ENCODE assay signal across 8 mouse cellular contexts in the genomic region with DNA sequence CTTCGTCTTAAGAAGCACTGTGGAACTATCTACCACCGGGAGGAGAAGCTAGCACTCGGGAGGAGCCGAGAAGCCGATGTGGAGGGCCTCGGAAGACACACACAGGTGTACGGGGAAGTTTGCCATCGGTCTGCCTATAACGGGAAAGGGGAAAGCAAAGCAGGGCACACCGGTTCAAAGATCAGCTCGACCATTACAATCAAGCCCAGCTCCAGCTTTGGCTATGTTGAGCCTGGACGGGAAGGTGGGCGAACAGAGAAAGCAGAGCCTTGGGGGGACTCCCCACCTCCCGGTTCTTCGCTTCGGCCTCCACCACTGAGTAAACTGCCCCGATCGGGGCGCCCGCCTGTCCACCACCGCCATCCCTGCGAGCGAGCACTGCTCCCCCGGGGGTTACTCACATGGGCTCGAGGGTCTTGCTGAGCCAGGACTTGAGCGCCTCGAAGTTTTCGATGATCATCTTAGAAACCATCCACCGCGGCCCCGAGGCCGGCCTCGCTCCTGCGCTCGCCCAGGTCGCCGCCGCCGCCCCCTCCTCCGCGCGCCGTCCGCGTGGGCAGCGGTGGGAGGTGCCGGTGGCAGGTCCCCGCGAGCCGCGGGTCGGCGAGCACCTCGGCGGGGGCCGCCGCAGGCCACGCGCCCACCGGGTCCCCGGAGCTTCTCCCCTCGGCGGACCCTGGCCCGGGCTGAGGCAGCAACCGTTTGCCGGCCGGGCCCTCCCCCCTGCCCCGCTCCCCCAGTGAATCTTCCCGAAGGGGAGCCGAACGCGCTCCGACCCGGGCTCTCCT. TPM values are rescaled to one million over a fixed set of nuclear protein-coding genes. Genes with fewer than 3 reads are reported as not detected.
DNase-seq lines count a peak whose midpoint lies in the region; ATAC-seq and TF ChIP-seq lines count a peak whose summit lies in the region.

No protein-coding gene starts in this region.

- peak overlapping the region; percentile 98 for H3K9ac ChIP-seq in forebrain, embryonic 11.5 days (ENCODE audit: low read length)
- H3K9ac ChIP-seq in limb, embryonic 14.5 days (ENCODE audit: low read depth, low read length, severe bottlenecking), result peak overlapping the region; percentile 99
- H3K9ac ChIP-seq in midbrain, embryonic 13.5 days (replicated peaks), result peak overlapping the region; percentile 98

- no peak for TF ChIP-seq CTCF in thymus, adult 2 months (IDR thresholded peaks at IDR 0.05; ENCODE audit: borderline replicate concordance, control insufficient read depth, extremely low read depth, insufficient read depth, low read length, poor library complexity)

- DNase-seq in lung, adult 18-20 months, result peak; percentile 15 to 20
- no peak for DNase-seq in lung, postnatal 4 days
- DNase-seq in adrenal gland, postnatal 36 days, result peak; percentile 50 to 61
- DNase-seq in forebrain, embryonic 11.5 days (ENCODE audit: low spot score), result peak; percentile 74
- DNase-seq in induced T-regulatory cell, adult 2 months (ENCODE audit: low read depth), result peak; percentile 65
- no peak for DNase-seq in limb, embryonic 14.5 days (ENCODE audit: low spot score)
- peak; percentile 44 for DNase-seq in thymus, adult 2 months

- H3K4me1 ChIP-seq in forebrain, embryonic 11.5 days (replicated peaks; ENCODE audit: control insufficient read depth, insufficient read depth, low read length), result peaks cover 7% of the 10 kb centered on the region
- peaks cover 14% of the 10 kb centered on the region for H3K4me1 ChIP-seq in limb, embryonic 14.5 days (ENCODE audit: control insufficient read depth, insufficient read depth, low read length)
- peaks cover 33% of the 10 kb centered on the region for H3K4me1 ChIP-seq in midbrain, embryonic 13.5 days (replicated peaks)
- peaks cover 5% of the 10 kb centered on the region for H3K4me1 ChIP-seq in thymus, adult 2 months (replicated peaks; ENCODE audit: control insufficient read depth, insufficient read depth, low read length)

- H3K4me2 ChIP-seq in forebrain, embryonic 11.5 days (ENCODE audit: low read depth, low read length, severe bottlenecking), result peak overlapping the region; percentile 67
- H3K4me2 ChIP-seq in limb, embryonic 14.5 days (replicated peaks; ENCODE audit: low read depth, low read length, severe bottlenecking), result peak overlapping the region; percentile 84
- H3K4me2 ChIP-seq in midbrain, embryonic 13.5 days (replicated peaks), result peak overlapping the region; percentile 84

- ATAC-seq in forebrain, embryonic 11.5 days (replicated peaks; ENCODE audit: low FRiP score), result peak; percentile 84
- ATAC-seq in limb, embryonic 14.5 days (ENCODE audit: low FRiP score, low read depth), result peak; percentile 78
- peak; percentile 88 for ATAC-seq in midbrain, embryonic 13.5 days

- H3K4me3 ChIP-seq in forebrain, embryonic 11.5 days (ENCODE audit: low read depth, low read length), result peak overlapping the region; percentile 97
- H3K4me3 ChIP-seq in limb, embryonic 14.5 days (replicated peaks; ENCODE audit: low read length), result peak overlapping the region; percentile 96
- H3K4me3 ChIP-seq in midbrain, embryonic 13.5 days (replicated peaks), result peak overlapping the region; percentile 97
- peak overlapping the region; percentile 98 for H3K4me3 ChIP-seq in thymus, adult 2 months (ENCODE audit: control insufficient read depth, insufficient read depth, low read length)

- TF ChIP-seq POLR2A in limb, embryonic 14.5 days (IDR thresholded peaks at IDR 0.05; ENCODE audit: borderline replicate concordance, extremely low read depth, insufficient read depth, insufficient read length), result no peak
- TF ChIP-seq POLR2A in thymus, adult 2 months (IDR thresholded peaks at IDR 0.05; ENCODE audit: control insufficient read depth, extremely low read depth, insufficient read depth, low read length, poor library complexity), result no peak

- peak overlapping the region; percentile 88 for H3K27ac ChIP-seq in forebrain, embryonic 11.5 days (ENCODE audit: low read depth, low read length)
- peak overlapping the region; percentile 92 for H3K27ac ChIP-seq in limb, embryonic 14.5 days (replicated peaks; ENCODE audit: low read depth, low read length)
- H3K27ac ChIP-seq in midbrain, embryonic 13.5 days, result peak overlapping the region; percentile 96
- peak overlapping the region; percentile 70; the same call in 1 of the 2 replicates for H3K27ac ChIP-seq in thymus, adult 2 months (ENCODE audit: control insufficient read depth, insufficient read depth, low read length)

- H3K36me3 ChIP-seq in forebrain, embryonic 11.5 days (ENCODE audit: control insufficient read depth, insufficient read depth, low read length), result no peaks in the 10 kb centered on the region
- no peaks in the 10 kb centered on the region for H3K36me3 ChIP-seq in limb, embryonic 14.5 days (ENCODE audit: control insufficient read depth, insufficient read depth, low read length)
- no peaks in the 10 kb centered on the region for H3K36me3 ChIP-seq in midbrain, embryonic 13.5 days
- H3K36me3 ChIP-seq in thymus, adult 2 months (ENCODE audit: control insufficient read depth, insufficient read depth, low read length), result no peaks in the 10 kb centered on the region

- under 1% methylated on average over 72 of the region's 74 CpGs for WGBS in forebrain, embryonic 11.5 days
- 4% methylated on average over 72 of the region's 74 CpGs for WGBS in limb, embryonic 14.5 days
- under 1% methylated on average over 56 of the region's 74 CpGs for WGBS in midbrain, embryonic 13.5 days
- WGBS in thymus, adult 2 months, result under 1% methylated on average over 74 of the region's 74 CpGs

- H3K9me3 ChIP-seq in forebrain, embryonic 11.5 days (ENCODE audit: control insufficient read depth, low read length), result no peaks in the 10 kb centered on the region
- H3K9me3 ChIP-seq in limb, embryonic 14.5 days (ENCODE audit: control insufficient read depth, low read length), result no peaks in the 10 kb centered on the region
- no peaks in the 10 kb centered on the region for H3K9me3 ChIP-seq in midbrain, embryonic 13.5 days

- no peaks in the 10 kb centered on the region for H3K27me3 ChIP-seq in forebrain, embryonic 11.5 days (ENCODE audit: control insufficient read depth, insufficient read depth, low read length)
- H3K27me3 ChIP-seq in limb, embryonic 14.5 days (ENCODE audit: control insufficient read depth, insufficient read depth, low read length), result no peaks in the 10 kb centered on the region
- H3K27me3 ChIP-seq in midbrain, embryonic 13.5 days, result no peaks in the 10 kb centered on the region
- H3K27me3 ChIP-seq in thymus, adult 2 months (ENCODE audit: control insufficient read depth, insufficient read depth, low read length), result no peaks in the 10 kb centered on the region

RNA-seq across cellular contexts. Expression of gene Rbm26, which starts 0.6 kb away (rescaled TPM):
- 10 to 100 TPM; 39.0 to 48.7 TPM for total RNA-seq in adrenal gland, postnatal 36 days (2021)
- polyA plus RNA-seq in forebrain, embryonic 11.5 days (2014; fragmentation: Nextera tagmentation; extraction: Ambion mirVana), result 43.8 and 48.7 TPM in 2 replicates
- 65.9 and 66.7 TPM in 2 replicates for polyA plus RNA-seq in limb, embryonic 14.5 days (2012; rRNA removed)
- 45.0 and 48.7 TPM in 2 replicates for polyA plus RNA-seq in limb, embryonic 14.5 days (2014; fragmentation: Nextera tagmentation; extraction: Ambion mirVana)
- 38.1 and 43.6 TPM in 2 replicates for polyA plus RNA-seq in midbrain, embryonic 13.5 days (2015; fragmentation: Nextera tagmentation; extraction: Ambion mirVana)
- polyA plus RNA-seq in thymus, adult 2 months (2012; rRNA removed), result 27.3 and 30.4 TPM in 2 replicates

Comparison
In these comparisons a context has a peak if more than half of its experiments do, and no peak if none do; other contexts are left out.
1. DNase-seq: peak in lung, adult 18-20 months (2 of 2), adrenal gland, postnatal 36 days (2 of 2), forebrain, embryonic 11.5 days (single experiment), induced T-regulatory cell, adult 2 months (single experiment) and thymus, adult 2 months (single experiment); none in lung, postnatal 4 days (0 of 2) and limb, embryonic 14.5 days (single experiment).
2. Peak in every context shown above with its lines, with median percentiles within 50 percentile points of each other: ATAC-seq, H3K27ac ChIP-seq, H3K4me2 ChIP-seq, H3K4me3 ChIP-seq and H3K9ac ChIP-seq.